ENCODE assay signal across 12 mouse cellular contexts in the genomic region with DNA sequence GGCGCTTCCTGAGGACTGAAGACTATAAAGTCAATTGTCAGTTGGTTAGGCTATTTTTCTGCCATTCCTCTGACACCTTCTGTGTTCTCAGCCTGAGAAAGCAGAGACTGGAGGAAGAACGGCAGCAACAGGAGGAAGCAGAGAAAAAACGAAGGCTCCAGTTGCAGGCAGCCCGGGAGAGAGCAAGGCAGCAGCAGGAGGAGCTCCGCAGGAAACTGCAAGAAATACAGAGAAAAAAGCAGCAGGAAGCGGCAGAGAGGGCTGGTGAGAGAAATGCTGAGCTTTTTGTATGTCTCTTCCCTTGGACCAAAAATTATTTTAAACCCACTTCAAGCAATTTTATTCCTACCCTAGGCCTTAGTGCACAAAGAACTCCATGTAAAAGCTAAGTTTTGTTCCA. TPM values are rescaled to one million over a fixed set of nuclear protein-coding genes. Genes with fewer than 3 reads are reported as not detected.
DNase-seq lines count a peak whose midpoint lies in the region; ATAC-seq and TF ChIP-seq lines count a peak whose summit lies in the region.
"Had no signal": no experiment of that assay in that cellular context is flagged by ENCODE, and none has a peak within 500 bp of the region (broad histone marks: within the 10 kb centered on the region; RNA-seq: fewer than 3 reads in every experiment).

No protein-coding gene starts in this region.

- ATAC-seq in frontal cortex, adult (ENCODE audit: low TSS enrichment), result peak; percentile 62
- no peak for ATAC-seq in kidney, postnatal 0 days (replicated peaks; ENCODE audit: low FRiP score, low read depth)
- ATAC-seq: intestine, embryonic 16.5 days had no signal

- H3K9me3 ChIP-seq in kidney, postnatal 0 days (replicated peaks; ENCODE audit: low read length), result no peaks in the 10 kb centered on the region
- H3K9me3 ChIP-seq: hindbrain, embryonic 13.5 days; neural tube, embryonic 15.5 days had no signal

- no peaks in the 10 kb centered on the region for H3K27me3 ChIP-seq in kidney, postnatal 0 days (ENCODE audit: insufficient read depth, low read length)
- H3K27me3 ChIP-seq in testis, adult 2 months (ENCODE audit: control insufficient read depth, insufficient read depth, low read length), result no peaks in the 10 kb centered on the region
- H3K27me3 ChIP-seq: hindbrain, embryonic 13.5 days; neural tube, embryonic 15.5 days had no signal

- 0 out of 2 replicates have a peak overlapping the region, but pooled peaks have one; percentile 1 for H3K9ac ChIP-seq in kidney, postnatal 0 days (ENCODE audit: low read depth, low read length)
- H3K9ac ChIP-seq: hindbrain, embryonic 13.5 days; neural tube, embryonic 15.5 days had no signal

- no peak for TF ChIP-seq POLR2A in testis, adult 2 months (IDR thresholded peaks at IDR 0.05; ENCODE audit: control insufficient read depth, low read depth, low read length)

- H3K36me3 ChIP-seq in kidney, postnatal 0 days (ENCODE audit: insufficient read depth, low read length), result no peaks in the 10 kb centered on the region
- no peaks in the 10 kb centered on the region for H3K36me3 ChIP-seq in testis, adult 2 months (ENCODE audit: control insufficient read depth, insufficient read depth, low read length)
- H3K36me3 ChIP-seq: hindbrain, embryonic 13.5 days; neural tube, embryonic 15.5 days had no signal

- no peaks in the 10 kb centered on the region; the same call in 1 of the 2 replicates for H3K4me1 ChIP-seq in kidney, postnatal 0 days (replicated peaks; ENCODE audit: insufficient read depth, low read length)
- H3K4me1 ChIP-seq in testis, adult 2 months (ENCODE audit: control insufficient read depth, insufficient read depth, low read length), result peaks cover 4% of the 10 kb centered on the region
- H3K4me1 ChIP-seq: hindbrain, embryonic 13.5 days; neural tube, embryonic 15.5 days had no signal

- no peak overlapping the region for H3K27ac ChIP-seq in kidney, postnatal 0 days
- peak overlapping the region; percentile 21; the same call in 1 of the 2 replicates for H3K27ac ChIP-seq in testis, adult 2 months (ENCODE audit: control insufficient read depth, insufficient read depth, low read depth, low read length)
- H3K27ac ChIP-seq: hindbrain, embryonic 13.5 days; neural tube, embryonic 15.5 days had no signal

- WGBS in kidney, postnatal 0 days, result 14% methylated on average over 6 of the region's 6 CpGs

- H3K4me2 ChIP-seq in kidney, postnatal 0 days (ENCODE audit: low read length), result no peak overlapping the region; the same call in 1 of the 2 replicates
- H3K4me2 ChIP-seq: hindbrain, embryonic 13.5 days; neural tube, embryonic 15.5 days had no signal

- TF ChIP-seq CTCF in kidney, postnatal 0 days (IDR thresholded peaks at IDR 0.05; ENCODE audit: low read depth), result no peak
- no peak for TF ChIP-seq CTCF in testis, adult 2 months (IDR thresholded peaks at IDR 0.05; ENCODE audit: control insufficient read depth, insufficient read depth, insufficient replicate concordance, low read depth, low read length)

- no peak for DNase-seq in frontal cortex, postnatal 14 days (ENCODE audit: low spot score in 2 of 2)
- peak; percentile 54 for DNase-seq in kidney, postnatal 0 days (ENCODE audit: low spot score)
- no peak for DNase-seq in kidney, adult 18-20 months
- no peak for DNase-seq in testis, postnatal 10 days (ENCODE audit: low spot score)
- DNase-seq in left cerebral cortex, adult 9 months (ENCODE audit: low spot score in 2 of 2), result no peak
- DNase-seq in cerebellum, adult 11-12 months, result no peak
- DNase-seq: cerebellum, adult 18-20 months had no signal

- H3K4me3 ChIP-seq in kidney, postnatal 0 days (replicated peaks; ENCODE audit: low read depth, low read length), result no peak overlapping the region
- H3K4me3 ChIP-seq in testis, adult 2 months (ENCODE audit: control insufficient read depth, low read depth, low read length), result no peak overlapping the region
- H3K4me3 ChIP-seq: hindbrain, embryonic 13.5 days; neural tube, embryonic 15.5 days had no signal

RNA-seq across cellular contexts. Expression of gene Sumo1, which starts 37.6 kb away (rescaled TPM):
- 414 and 416 TPM in 2 replicates for polyA plus RNA-seq in kidney, postnatal 0 days (2015; fragmentation: Nextera tagmentation; extraction: Ambion mirVana)
- 22.2 and 32.2 TPM in 2 replicates for polyA plus RNA-seq in testis, adult 2 months (2012; rRNA removed)

RNA-seq across cellular contexts. Expression of gene Nop58, which starts 51.7 kb away (rescaled TPM):
- 162 and 173 TPM in 2 replicates for polyA plus RNA-seq in kidney, postnatal 0 days (2015; fragmentation: Nextera tagmentation; extraction: Ambion mirVana)
- polyA plus RNA-seq in testis, adult 2 months (2012; rRNA removed), result 27.0 and 29.6 TPM in 2 replicates

Comparison
In these comparisons a context has a peak if more than half of its experiments do, and no peak if none do; other contexts are left out.
1. RNA of gene Sumo1, which starts 37.6 kb away (polyA plus RNA-seq): 414 to 416 TPM in kidney, postnatal 0 days; 22.2 to 32.2 TPM in testis, adult 2 months; every median in the first group is over 10 times any median in the second.